Mouse (Mus musculus) spleen, postnatal 4 days (tissue): ENCODE data around the gene Krt25.

Source experiments
- DNase-seq, 2 experiments: peaks; one replicate each; pipeline ENCODE4 v3.0.0; 2022; ENCODE audit warnings: low spot score in 2 of 2

The Krt25 gene

DNA sequence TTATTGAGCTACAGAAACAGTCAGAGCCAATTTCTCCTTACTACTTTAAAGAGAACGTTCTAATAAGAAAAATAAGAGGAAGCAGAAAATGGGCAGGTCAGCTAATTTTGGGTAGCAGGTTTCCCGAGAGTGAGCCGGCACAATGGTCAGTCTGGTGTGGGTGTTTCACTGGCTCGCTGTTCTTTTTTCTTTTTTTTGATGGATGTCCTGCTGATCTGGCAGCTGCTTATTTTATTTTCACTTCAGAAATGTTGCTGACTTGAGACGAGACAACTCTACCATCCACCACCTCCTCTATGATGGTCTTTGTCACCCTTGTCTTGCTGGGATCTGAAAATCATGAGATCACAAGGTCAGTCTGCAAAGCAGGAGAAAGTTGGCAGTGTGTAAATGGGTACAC is 42.8 kb downstream of the Krt25 start:
- DNase-seq, result no peak

DNA sequence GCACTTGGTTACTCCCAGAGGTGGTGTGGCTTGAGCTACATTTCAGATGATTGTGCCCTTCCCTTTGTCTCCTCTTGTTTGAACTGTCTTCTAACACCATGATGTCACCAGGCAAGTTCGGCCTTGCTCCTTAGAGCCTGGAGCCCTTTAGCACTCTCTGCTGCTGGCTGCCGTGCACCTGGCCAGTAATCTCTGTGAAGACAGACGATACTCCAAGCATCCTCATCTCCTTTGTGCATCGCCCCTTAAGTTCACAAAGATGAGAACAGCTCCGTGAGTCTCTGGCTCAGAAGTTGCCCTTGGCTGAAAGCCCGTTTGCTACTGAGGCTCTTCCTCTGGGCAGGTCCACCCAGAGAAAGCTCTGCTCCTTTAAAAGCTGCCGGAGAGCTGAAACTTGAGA is 46.0 kb downstream of the Krt25 start:
- DNase-seq, result no peak

DNA sequence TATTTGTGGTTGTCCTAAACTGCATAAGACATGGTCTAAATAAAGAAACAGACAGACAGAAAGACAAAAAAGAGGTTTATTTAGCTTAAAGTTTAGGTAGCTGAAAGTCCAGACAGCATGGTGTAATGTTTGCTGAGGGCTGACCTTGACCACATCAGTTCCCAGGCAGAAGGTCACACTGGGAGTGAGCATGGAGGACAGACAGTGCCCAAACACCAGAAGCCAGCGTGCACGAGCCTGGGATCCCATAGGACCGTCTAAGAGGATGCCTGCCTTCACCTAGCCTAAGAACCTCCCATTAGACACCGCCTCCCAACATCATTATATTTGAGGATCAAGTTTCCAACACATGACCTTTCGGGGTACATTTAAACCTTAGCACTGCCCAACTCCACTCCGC is 47.1 kb downstream of the Krt25 start:
- DNase-seq, result no peak

DNA sequence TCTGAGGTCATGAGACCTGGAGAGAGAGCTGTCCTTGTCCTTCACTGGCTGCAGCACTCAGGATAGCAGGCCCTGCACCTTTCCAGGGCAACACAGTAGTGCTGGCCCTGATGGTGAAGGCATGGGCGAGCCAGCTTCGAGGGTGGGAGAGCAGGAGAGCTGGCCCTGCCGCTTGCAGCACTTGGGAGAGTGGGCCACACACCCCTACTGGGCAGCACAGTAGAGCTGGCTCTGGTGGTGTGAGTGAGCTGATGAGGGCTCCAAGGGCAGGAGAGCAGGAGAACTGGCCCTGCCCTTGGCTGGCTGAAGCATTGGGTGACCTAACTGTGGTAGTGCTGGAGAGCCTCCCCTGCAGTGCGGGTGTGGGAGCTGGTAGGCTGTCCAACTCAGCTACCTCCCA is 50.0 kb downstream of the Krt25 start:
- no peak for DNase-seq

DNA sequence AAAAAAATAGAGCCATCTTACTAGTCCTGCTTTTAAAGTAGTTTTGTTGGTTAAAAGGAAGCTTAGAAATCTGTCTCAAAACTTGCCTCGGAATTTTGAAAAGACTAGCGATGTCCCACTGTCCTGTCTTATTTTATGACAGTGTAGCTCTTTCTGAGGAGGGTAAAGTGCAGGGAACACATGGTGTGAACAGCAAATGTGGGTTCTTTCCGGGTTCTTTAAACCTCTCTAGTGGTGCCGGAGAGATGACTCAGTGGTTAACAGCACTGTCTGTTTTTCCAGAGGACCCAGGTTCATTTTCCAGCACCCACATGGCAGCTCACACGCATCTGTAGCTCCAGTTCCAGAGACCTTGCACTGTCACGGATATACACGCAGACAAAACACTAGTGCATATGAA is 53.6 kb downstream of the Krt25 start:
- DNase-seq, result no peak

DNA sequence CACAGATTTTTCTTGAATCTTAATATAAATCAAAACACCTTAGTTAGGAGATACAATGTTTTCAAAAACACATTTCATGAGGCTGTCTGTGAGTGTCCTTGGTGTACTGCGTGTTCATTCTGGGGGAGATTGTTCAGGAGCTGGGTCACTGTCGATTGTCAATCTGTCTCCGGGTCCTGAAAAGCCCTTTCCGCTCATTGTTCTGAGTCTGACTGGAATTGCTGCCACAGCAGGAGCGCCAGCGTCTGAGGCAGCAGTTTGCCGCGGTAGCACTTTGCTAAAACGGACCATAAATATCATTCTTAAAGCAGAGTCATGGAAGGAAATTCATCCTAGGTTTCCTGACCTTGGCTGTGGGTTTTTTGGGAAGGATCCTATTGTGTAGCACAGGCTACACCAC is 57.0 kb downstream of the Krt25 start:
- no peak for DNase-seq
